Mouse (Mus musculus) brain, embryonic 14.5 days (tissue): ENCODE results near the gene Prkd1.

Experiments
- CTCF ChIP-seq: fragments of 200-500 bp; IDR thresholded peaks from 2 replicates; pipeline ENCODE4 v1.5.1; 2012; ENCODE audit warnings: inconsistent platforms, mild to moderate bottlenecking, moderate library complexity, borderline replicate concordance; ENCODE audit not compliant: insufficient read depth, insufficient read length; ENCODE audit errors: extremely low read depth
- POLR2A ChIP-seq: fragments of 200-500 bp; IDR thresholded peaks from 2 replicates; pipeline ENCODE4 v1.6.1; 2012; ENCODE audit warnings: mild to moderate bottlenecking, inconsistent platforms, borderline replicate concordance; ENCODE audit not compliant: poor library complexity, insufficient read depth, insufficient read length, severe bottlenecking; ENCODE audit errors: extremely low read depth

DNA sequence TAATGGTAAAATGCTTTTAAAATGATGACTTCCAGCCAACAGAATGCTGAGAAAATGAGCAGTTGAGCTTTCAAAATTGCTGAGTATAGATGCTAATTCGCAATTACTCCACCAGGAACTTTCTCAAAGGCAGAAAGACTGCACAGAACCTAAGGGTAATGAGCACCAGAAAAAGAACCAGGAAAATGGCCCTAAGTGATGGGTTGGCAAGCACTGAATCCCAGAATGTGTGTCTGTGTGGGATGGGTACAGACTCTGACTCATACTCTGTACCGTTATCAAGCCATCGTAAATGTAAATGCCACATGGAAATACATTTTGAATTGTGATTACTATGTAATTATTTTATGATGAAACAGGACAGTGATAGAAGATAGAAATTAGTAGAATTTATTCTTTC lies 197.1 kb downstream of the Prkd1 start:
- TF ChIP-seq CTCF, result no peak
- TF ChIP-seq POLR2A, result no peak
